Mouse (Mus musculus) fibroblast of lung, adult 2 months (primary cell): Measurements from ENCODE around the gene Lrrc39.
"Not testable (repeated sequence)": the region's sequence is repeated elsewhere in the genome, so short reads cannot be mapped to it uniquely, and the experiment has no call there.

ENCODE experiments used
- DNase-seq: peaks from one replicate; pipeline ENCODE4 v3.0.0-alpha.2; 2011; ENCODE audit warnings: low read depth

Gene Lrrc39

GRCm38 (mm10) chr3:116562408-116563094 is at the start of gene Lrrc39:
Gene Lrrc39, plus strand, starts transcription at chr3:116562973.
- DNase-seq, result no peak

- DNase-seq, result no peak
Measured at GRCm38 (mm10) chr3:116520141-116520761, 42.5 kb upstream of the Lrrc39 start.

GRCm38 (mm10) chr3:116529741-116530140 is 33.0 kb upstream of the Lrrc39 start:
- no peak for DNase-seq

GRCm38 (mm10) chr3:116530826-116531225 is 31.9 kb upstream of the Lrrc39 start:
- no peak for DNase-seq

GRCm38 (mm10) chr3:116536428-116537199 is 26.2 kb upstream of the Lrrc39 start:
- no peak for DNase-seq

- no peak for DNase-seq
Measured at GRCm38 (mm10) chr3:116537200-116537573, 25.6 kb upstream of the Lrrc39 start.

- DNase-seq, result no peak
Measured at GRCm38 (mm10) chr3:116542070-116542469, 20.7 kb upstream of the Lrrc39 start.

GRCm38 (mm10) chr3:116542532-116542931 is 20.2 kb upstream of the Lrrc39 start:
- no peak for DNase-seq

- DNase-seq, result no peak
Measured at GRCm38 (mm10) chr3:116547430-116547829, 15.3 kb upstream of the Lrrc39 start.

- peak; percentile 55 for DNase-seq
Measured at GRCm38 (mm10) chr3:116551362-116551761, 11.4 kb upstream of the Lrrc39 start.

GRCm38 (mm10) chr3:116561315-116561714 is 1.5 kb upstream of the Lrrc39 start:
- DNase-seq, result not testable (repeated sequence)

- no peak for DNase-seq
Measured at GRCm38 (mm10) chr3:116563095-116563492, 321 bp downstream of the Lrrc39 start.

- DNase-seq, result no peak
Measured at GRCm38 (mm10) chr3:116570628-116571027, 7.9 kb downstream of the Lrrc39 start.

- DNase-seq, result no peak
Measured at GRCm38 (mm10) chr3:116577286-116577685, 14.5 kb downstream of the Lrrc39 start.

- DNase-seq, result no peak
Measured at GRCm38 (mm10) chr3:116582201-116582600, 19.4 kb downstream of the Lrrc39 start.

- DNase-seq, result no peak
Measured at GRCm38 (mm10) chr3:116594076-116594727, 31.4 kb downstream of the Lrrc39 start.

- peak; percentile 91 for DNase-seq
Measured at GRCm38 (mm10) chr3:116594728-116595602, 32.2 kb downstream of the Lrrc39 start, which contains the start of gene Sass6. Gene Sass6, plus strand, starts transcription at chr3:116594982.

GRCm38 (mm10) chr3:116595603-116595991 is 32.8 kb downstream of the Lrrc39 start:
- DNase-seq, result no peak

GRCm38 (mm10) chr3:116599705-116600104 is 36.9 kb downstream of the Lrrc39 start:
- DNase-seq, result no peak

GRCm38 (mm10) chr3:116601005-116601404 is 38.2 kb downstream of the Lrrc39 start:
- no peak for DNase-seq

GRCm38 (mm10) chr3:116601781-116602180 is 39.0 kb downstream of the Lrrc39 start:
- no peak for DNase-seq
